In genomic region chr17:75017423-75017822, GRCm38 (mm10) we compare ENCODE assay signal across 8 mouse cellular contexts. TPM values are rescaled to one million over a fixed set of nuclear protein-coding genes. Genes with fewer than 3 reads are reported as not detected.
DNase-seq lines count a peak whose midpoint lies in the region; ATAC-seq and TF ChIP-seq lines count a peak whose summit lies in the region.

No protein-coding gene starts in this region.

- H3K4me1 ChIP-seq in lung, adult 2 months (ENCODE audit: control insufficient read depth, insufficient read depth, low read length), result 0 out of 2 replicates have a peak, but pooled peaks cover 2% of the 10 kb centered on the region
- no peaks in the 10 kb centered on the region for H3K4me1 ChIP-seq in bone marrow macrophage, adult 2 months (ENCODE audit: control insufficient read depth, insufficient read depth, low read length)
- H3K4me1 ChIP-seq in limb, embryonic 14.5 days (ENCODE audit: control insufficient read depth, insufficient read depth, low read length), result peaks cover 50% of the 10 kb centered on the region
- H3K4me1 ChIP-seq in thymus, adult 2 months (replicated peaks; ENCODE audit: control insufficient read depth, insufficient read depth, low read length), result no peaks in the 10 kb centered on the region

- no peak overlapping the region for H3K4me2 ChIP-seq in limb, embryonic 14.5 days (replicated peaks; ENCODE audit: low read depth, low read length, severe bottlenecking)

- 86% methylated on average over 7 of the region's 7 CpGs for WGBS in lung, adult 2 months
- 79% methylated on average over 7 of the region's 7 CpGs for WGBS in limb, embryonic 14.5 days
- WGBS in thymus, adult 2 months, result 89% methylated on average over 7 of the region's 7 CpGs

- H3K36me3 ChIP-seq in limb, embryonic 14.5 days (ENCODE audit: control insufficient read depth, insufficient read depth, low read length), result peaks cover 29% of the 10 kb centered on the region
- no peaks in the 10 kb centered on the region for H3K36me3 ChIP-seq in thymus, adult 2 months (ENCODE audit: control insufficient read depth, insufficient read depth, low read length)

- no peak for TF ChIP-seq POLR2A in lung, adult 2 months (IDR thresholded peaks at IDR 0.05; ENCODE audit: borderline replicate concordance, extremely low read depth, low read depth, low read length)
- TF ChIP-seq POLR2A in bone marrow macrophage, adult 2 months (IDR thresholded peaks at IDR 0.05; ENCODE audit: borderline replicate concordance, low read depth, low read length), result no peak
- TF ChIP-seq POLR2A in limb, embryonic 14.5 days (IDR thresholded peaks at IDR 0.05; ENCODE audit: borderline replicate concordance, extremely low read depth, insufficient read depth, insufficient read length), result no peak
- no peak for TF ChIP-seq POLR2A in thymus, adult 2 months (IDR thresholded peaks at IDR 0.05; ENCODE audit: control insufficient read depth, extremely low read depth, insufficient read depth, low read length, poor library complexity)

- no peak overlapping the region for H3K9ac ChIP-seq in limb, embryonic 14.5 days (ENCODE audit: low read depth, low read length, severe bottlenecking)

- no peaks in the 10 kb centered on the region for H3K27me3 ChIP-seq in limb, embryonic 14.5 days (ENCODE audit: control insufficient read depth, insufficient read depth, low read length)
- H3K27me3 ChIP-seq in thymus, adult 2 months (ENCODE audit: control insufficient read depth, insufficient read depth, low read length), result no peaks in the 10 kb centered on the region

- ATAC-seq in limb, embryonic 14.5 days (ENCODE audit: low FRiP score, low read depth), result no peak
- no peak for ATAC-seq in frontal cortex, adult (ENCODE audit: low TSS enrichment)

- peak; percentile 37 for DNase-seq in embryo, embryonic 10 days (ENCODE audit: low spot score)
- DNase-seq in embryo, embryonic 9.5 days (ENCODE audit: extremely low spot score), result no peak
- no peak for DNase-seq in lung, adult 2 months
- no peak for DNase-seq in lung, adult 18-20 months
- DNase-seq in limb, embryonic 14.5 days (ENCODE audit: low spot score), result no peak
- peak; percentile 24 for DNase-seq in thymus, adult 2 months

- TF ChIP-seq CTCF in lung, adult 2 months (IDR thresholded peaks at IDR 0.05; ENCODE audit: insufficient read depth, low read length), result peak; percentile 28
- TF ChIP-seq CTCF in bone marrow macrophage, adult 2 months (IDR thresholded peaks at IDR 0.05; ENCODE audit: low read depth, low read length), result peak; percentile 58
- peak; percentile 50; the same call in 1 of the 2 replicates for TF ChIP-seq CTCF in thymus, adult 2 months (IDR thresholded peaks at IDR 0.05; ENCODE audit: borderline replicate concordance, control insufficient read depth, extremely low read depth, insufficient read depth, low read length, poor library complexity)

- no peak overlapping the region for H3K4me3 ChIP-seq in lung, adult 2 months (replicated peaks; ENCODE audit: extremely low read depth, low read depth, low read length)
- H3K4me3 ChIP-seq in bone marrow macrophage, adult 2 months (ENCODE audit: insufficient read depth, low read length), result no peak overlapping the region
- H3K4me3 ChIP-seq in limb, embryonic 14.5 days (replicated peaks; ENCODE audit: low read length), result no peak overlapping the region
- no peak overlapping the region for H3K4me3 ChIP-seq in thymus, adult 2 months (ENCODE audit: control insufficient read depth, insufficient read depth, low read length)

- H3K9me3 ChIP-seq in limb, embryonic 14.5 days (ENCODE audit: control insufficient read depth, low read length), result no peaks in the 10 kb centered on the region

- no peak overlapping the region for H3K27ac ChIP-seq in bone marrow macrophage, adult 2 months (ENCODE audit: insufficient read depth, low read depth, low read length)
- 0 out of 2 replicates have a peak overlapping the region, but pooled peaks have one; percentile 33 for H3K27ac ChIP-seq in limb, embryonic 14.5 days (replicated peaks; ENCODE audit: low read depth, low read length)
- no peak overlapping the region for H3K27ac ChIP-seq in thymus, adult 2 months (ENCODE audit: control insufficient read depth, insufficient read depth, low read length)

RNA-seq across cellular contexts. Expression of gene Ltbp1, which starts 12.1 kb away (rescaled TPM):
- polyA plus RNA-seq in lung, adult 2 months (2012; rRNA removed), result 20.3 and 27.7 TPM in 2 replicates
- polyA plus RNA-seq in bone marrow macrophage, adult 2 months (2012; ENCODE audit: insufficient read depth, insufficient read length, missing spikeins), result 1.6 and 3.5 TPM in 2 replicates
- polyA plus RNA-seq in limb, embryonic 14.5 days (2012; rRNA removed), result 82.5 and 83.3 TPM in 2 replicates
- 104 and 119 TPM in 2 replicates for polyA plus RNA-seq in limb, embryonic 14.5 days (2014; fragmentation: Nextera tagmentation; extraction: Ambion mirVana)
- 3.6 and 4.0 TPM in 2 replicates for polyA plus RNA-seq in thymus, adult 2 months (2012; rRNA removed)

Comparison
In these comparisons a context has a peak if more than half of its experiments do, and no peak if none do; other contexts are left out.
1. DNase-seq: peak in embryo, embryonic 10 days (single experiment) and thymus, adult 2 months (single experiment); none in embryo, embryonic 9.5 days (single experiment), lung, adult 2 months (single experiment), lung, adult 18-20 months (0 of 2) and limb, embryonic 14.5 days (single experiment).
2. Peak in every context shown above with its lines, with median percentiles within 50 percentile points of each other: CTCF ChIP-seq.